Mouse (Mus musculus) right cerebral cortex, postnatal 4 days (tissue): ENCODE data around the gene Lpp.

Experiments used
- DNase-seq: peaks from one replicate; pipeline ENCODE4 v3.0.0-alpha.2; 2022

Gene Lpp

GRCm38 (mm10) chr16:24504838-24505605, 111.7 kb downstream of the Lpp start:
- no peak for DNase-seq

DNA sequence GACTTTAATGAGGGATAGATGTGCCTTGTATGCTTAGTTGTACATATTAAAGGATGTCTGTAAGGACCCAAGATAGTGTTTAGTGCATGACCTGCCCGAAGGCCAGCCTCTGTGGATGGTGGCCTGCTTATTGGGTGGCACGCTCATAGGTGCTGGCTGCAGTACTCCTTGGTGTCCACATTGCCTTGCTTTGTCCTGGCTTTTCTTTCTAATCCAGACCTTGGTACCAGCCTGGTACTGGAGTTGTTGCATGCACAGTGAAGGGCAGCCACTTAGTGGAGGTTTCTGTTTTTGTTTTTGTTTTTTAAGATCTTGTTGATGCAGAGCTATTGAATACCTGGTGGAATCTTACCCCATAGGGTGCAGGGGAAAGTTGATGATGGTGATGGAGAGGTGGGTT, 112.9 kb downstream of the Lpp start:
- no peak for DNase-seq

- DNase-seq = no peak
Measured at GRCm38 (mm10) chr16:24506740-24507139, 113.4 kb downstream of the Lpp start.

- DNase-seq = no peak
Measured at GRCm38 (mm10) chr16:24507927-24508540, 114.7 kb downstream of the Lpp start.

DNA sequence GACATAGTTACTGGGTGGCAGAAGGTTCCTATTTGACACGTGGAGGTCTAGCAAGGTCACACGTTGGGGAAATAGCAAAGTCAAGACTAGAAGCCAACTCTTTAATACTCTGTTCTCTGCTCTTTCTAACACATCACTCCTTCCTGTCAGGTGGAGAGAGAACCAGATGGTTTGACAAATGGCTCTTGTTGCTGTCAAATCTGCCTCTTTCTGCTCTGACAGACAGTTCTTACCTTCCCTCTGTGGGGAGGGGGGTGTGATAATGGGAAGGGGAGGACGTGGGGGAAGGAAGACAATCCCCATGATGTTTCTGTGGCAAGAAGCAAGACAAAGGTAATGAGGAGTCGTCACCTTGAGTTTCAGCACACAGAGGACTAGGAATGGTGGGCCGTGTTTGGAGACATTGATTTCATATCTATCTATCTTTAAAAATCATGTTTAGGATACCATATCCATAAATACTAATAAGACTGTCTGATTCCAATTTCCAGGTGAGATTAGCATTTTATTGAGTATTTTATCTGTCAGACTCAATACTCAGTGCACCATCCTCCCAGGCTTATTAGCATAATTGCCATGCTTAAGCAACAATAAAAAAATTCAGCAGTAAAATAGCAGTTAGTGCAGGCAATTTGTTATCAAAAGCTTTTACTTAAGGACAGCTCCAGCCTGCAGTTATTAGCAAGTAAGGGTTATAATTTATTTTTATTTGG, 115.9 kb downstream of the Lpp start:
- no peak for DNase-seq

DNA sequence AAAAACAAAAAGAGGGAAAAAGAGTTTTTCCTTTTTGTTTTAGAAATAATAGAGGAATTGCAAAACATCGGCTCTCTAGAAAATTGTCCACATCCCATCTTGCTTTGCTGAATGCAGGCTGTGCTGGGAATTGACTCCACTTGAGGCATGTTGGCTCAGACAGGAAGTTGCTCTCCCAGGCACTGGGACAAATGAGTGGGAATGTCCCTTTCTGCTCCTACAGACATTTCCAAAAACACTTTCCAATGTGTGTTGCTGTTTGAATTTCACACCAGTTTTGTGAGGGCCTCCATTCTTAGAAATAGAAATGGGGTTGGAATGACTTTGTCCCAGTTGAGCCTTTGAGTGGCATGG, 116.5 kb downstream of the Lpp start:
- no peak for DNase-seq

DNA sequence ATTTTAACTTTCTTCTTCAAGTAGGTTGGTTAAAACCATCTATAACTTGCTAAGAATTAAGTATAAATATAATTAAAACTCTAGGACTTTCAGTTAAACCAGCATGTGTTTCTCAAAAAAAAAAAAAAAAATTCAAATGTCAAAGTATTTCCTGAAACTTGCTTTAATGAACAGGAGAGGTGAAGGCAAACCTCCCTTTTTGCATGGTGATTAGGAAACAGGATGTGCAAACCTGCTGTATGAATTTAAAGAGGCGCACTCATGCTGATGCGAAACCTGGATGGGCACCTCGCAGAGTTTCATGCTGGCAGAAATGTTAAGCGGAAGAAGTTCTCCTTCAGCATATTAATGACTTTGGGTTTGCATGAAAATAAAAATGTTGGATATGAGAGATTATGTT, 119.9 kb downstream of the Lpp start:
- DNase-seq = no peak

- DNase-seq = no peak
Measured at GRCm38 (mm10) chr16:24514802-24515727, 121.8 kb downstream of the Lpp start.

DNA sequence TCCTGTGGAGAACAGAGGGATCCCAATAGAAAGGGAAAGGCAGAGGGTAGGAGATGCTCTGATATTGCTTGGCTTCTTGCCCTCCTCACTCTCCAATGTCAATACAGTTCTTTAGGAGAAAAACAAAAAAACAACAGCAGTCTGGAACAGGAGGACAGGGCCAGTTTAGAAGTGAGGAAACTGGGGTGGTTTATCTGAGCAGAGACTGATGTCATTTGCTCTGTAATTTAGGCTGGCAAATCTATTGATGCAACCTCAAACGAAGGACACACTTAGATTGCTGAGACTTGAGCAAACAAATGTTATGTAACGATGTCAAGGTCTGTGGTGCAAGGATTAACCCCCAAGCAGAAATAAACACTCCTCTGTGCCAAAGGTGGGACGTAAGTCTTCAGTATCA, 123.7 kb downstream of the Lpp start:
- no peak for DNase-seq

DNA sequence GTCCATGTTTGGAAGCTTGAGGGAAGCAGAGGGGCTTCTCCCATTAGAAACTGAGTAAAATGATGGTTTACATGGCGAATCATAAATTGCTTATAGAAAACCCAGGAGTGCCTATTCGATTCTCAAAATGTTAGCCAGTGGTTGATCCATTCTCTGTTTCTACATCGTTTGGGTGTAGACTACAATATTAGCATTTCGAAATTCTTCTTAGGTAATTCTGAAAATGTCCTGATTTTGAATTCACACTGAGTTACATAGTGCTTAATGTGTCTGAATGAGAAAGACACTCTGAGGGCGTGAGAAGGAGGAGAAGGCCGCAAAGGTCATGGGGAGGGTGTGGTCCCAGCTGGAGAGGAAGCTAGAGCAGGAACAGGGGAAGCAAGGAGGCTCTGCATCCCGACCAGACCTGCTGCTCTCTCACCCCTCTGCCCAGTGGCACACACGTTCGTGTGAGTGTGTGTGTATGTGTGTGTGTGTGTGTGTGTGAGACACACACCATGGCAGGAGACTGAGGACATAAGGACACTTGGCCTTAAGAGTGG, 124.3 kb downstream of the Lpp start:
- DNase-seq = no peak

- no peak for DNase-seq
Measured at GRCm38 (mm10) chr16:24518785-24519184, 125.5 kb downstream of the Lpp start.

DNA sequence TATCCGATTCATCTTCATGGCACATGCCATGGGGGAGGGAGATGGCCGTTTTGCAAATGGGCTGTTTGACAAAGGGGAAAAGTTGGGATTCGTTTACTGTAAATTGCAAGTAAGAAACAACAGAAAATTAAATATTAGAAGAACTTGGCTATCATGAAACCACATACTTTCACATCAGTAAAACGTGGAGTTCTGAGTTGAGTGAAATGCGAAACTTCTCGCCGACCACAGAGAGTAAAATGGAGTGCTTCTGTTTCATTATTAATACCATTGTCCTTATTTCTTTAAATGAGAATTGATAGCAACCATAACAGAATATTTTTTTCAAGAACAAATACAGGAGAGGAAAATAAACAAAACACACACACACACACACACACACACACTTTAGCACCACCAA, 133.9 kb downstream of the Lpp start:
- no peak for DNase-seq

DNA sequence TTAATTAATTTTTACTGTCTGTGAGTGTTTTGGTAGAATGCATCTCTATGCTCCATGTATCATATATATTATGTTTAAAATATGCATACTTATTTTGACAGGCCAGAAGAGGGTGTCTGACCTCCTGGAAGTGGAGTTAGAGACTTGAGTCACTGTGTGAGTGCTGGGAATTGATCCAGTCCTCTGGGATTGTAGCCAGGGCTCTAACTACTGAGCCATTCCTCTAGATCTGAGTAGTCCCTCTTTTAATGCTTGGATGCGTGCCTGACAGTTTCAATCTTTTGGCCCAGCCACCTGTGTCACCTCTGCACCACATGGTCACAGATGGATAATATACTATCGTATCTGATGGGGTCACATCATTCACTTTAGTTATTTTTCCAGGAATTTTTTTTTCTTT, 138.4 kb downstream of the Lpp start:
- no peak for DNase-seq

- DNase-seq = no peak
Measured at GRCm38 (mm10) chr16:24535221-24535620, 141.9 kb downstream of the Lpp start.

DNA sequence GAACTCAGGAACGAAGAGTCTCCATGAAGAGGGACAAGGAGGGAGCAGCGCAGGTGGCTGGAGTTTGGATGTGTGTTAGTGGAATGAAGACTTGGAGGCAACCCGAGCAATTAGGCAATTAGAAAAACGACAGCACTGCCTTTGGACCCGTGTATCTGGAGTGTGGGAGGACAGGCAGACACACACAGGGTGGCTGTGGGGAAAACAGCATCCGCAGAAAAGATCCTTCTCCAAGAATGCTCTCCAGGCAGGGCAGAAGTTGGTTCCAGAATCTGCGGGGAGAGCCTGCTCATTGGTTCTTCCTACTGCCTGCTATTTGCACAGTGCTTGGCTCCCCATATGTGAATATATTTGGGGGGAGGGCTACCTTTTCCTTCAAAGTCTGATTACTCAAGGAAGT, 143.0 kb downstream of the Lpp start:
- DNase-seq = no peak

DNA sequence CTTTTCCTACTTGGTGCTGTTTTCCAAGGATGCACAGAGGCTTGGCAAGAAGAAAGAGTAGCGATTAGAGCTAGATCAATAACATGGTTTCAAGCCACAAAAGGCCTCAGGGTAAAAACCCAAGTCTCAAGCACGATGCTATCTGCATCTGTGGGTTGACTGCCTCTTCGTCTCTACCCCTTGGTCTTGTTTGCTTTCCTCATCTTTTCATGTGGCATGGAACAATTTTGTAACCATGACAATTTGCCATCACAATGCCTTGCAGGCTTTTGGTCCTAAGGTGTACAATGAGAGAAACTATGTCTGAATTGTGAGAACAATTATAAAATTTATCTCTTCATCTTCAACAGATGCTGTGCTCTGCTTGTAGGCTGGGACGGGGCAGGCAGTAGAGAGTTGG, 145.7 kb downstream of the Lpp start:
- DNase-seq = no peak

DNA sequence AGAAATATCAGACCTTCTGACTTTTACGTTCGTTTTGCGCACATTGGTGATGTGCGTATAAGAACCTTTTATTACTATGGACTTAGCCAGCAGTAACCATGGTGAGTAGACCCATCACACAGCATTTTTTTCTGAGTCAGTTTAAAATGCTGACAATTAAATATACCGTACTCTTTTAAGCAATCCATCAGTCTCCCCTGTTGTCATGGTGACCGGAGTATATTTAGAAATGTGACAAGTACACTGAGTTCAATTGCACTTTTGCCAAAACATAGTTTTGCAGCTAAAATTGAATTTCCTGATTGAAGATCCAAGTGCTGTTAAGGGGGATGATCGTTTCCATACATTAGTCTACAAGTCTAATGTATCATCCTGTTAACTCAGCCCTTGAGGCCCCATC, 149.6 kb downstream of the Lpp start:
- DNase-seq = no peak

DNA sequence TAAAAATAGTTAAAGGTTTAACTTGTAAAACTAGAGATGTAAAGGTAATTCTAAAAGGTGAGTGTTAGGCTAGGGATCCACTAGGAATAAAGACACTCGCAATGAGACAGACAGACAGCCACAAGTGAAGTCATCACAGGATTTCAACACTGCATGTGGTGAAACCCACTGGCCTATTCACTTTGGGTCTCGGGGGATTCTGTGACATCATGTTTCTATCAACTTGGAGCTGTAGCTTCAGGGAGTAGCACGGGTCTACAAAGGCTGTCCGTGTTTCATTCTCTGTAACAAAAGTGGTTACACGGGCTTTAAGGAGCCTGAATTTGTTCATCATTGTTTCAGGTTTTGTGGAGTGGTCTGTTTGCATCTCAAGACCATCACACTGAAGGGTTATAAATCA, 152.1 kb downstream of the Lpp start:
- DNase-seq = no peak

DNA sequence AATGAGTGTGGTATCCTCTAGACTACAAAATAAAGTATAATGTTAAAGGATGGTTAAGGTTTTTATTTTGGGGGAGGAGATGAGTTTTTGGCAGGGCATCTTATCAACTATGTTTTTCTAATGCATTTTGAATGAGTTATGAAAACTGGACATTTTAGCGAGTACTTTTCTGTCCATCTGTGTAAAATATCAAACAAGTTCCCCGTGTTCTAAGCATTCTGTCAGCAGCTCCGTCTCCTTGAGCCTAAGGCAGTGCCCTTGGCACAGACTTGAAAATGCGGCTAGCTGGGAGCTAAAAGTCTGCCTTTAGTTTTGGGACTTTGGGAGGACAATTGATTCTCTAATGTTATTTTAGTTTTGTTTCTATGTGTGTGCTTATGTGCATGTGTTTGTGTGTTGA, 165.2 kb downstream of the Lpp start:
- DNase-seq = no peak

DNA sequence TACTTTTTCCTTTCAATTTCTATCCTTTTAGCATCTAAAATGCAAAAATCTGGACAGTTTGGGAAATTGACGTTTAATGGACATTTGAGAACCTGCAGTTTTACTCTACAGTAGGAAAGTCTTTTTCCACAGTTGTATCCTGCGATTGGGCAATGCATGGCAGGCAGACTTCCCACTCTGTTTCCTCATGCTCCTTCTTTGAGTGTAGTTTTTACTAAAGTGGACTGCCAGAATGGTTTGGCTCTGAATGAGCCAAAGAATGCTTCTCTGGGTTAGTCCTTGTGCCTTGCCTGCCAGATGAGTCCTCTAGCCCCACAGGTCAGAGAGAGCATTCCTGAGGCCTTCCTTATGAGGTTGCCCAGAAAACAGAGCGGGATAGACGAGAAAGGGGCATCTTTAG, 166.5 kb downstream of the Lpp start:
- DNase-seq = no peak

GRCm38 (mm10) chr16:24560998-24561397, 167.7 kb downstream of the Lpp start:
- DNase-seq = no peak

GRCm38 (mm10) chr16:24561602-24562001, 168.3 kb downstream of the Lpp start:
- no peak for DNase-seq

- no peak for DNase-seq
Measured at GRCm38 (mm10) chr16:24565311-24565710, 172.0 kb downstream of the Lpp start.
